Mouse (Mus musculus) layer of hippocampus, adult 8-10 months (tissue): ENCODE data around the gene Ccnd1. TPM values are rescaled to one million over a fixed set of nuclear protein-coding genes. Genes with fewer than 3 reads are reported as not detected.
"Not testable (repeated sequence)": the region's sequence is repeated elsewhere in the genome, so short reads cannot be mapped to it uniquely, and the experiment has no call there.

Source experiments
- DNase-seq, 2 experiments: peaks; one replicate each; pipeline ENCODE4 v3.0.0; 2022; ENCODE audit warnings: low spot score in 2 of 2
- total RNA-seq, 4 experiments: library from RNA; stranded (reverse); gene quantifications; 2 replicates each; pipeline ENCODE4 v1.2.4; 2022

Gene Ccnd1
- total RNA-seq, 4 experiments from 2014 or later = 41.8 to 55.1 (median 48.8) TPM

- peak in 1 of 2 experiments; percentile 67 for DNase-seq
Measured at GRCm38 (mm10) chr7:144911121-144911520, 28.6 kb downstream of the Ccnd1 start.

GRCm38 (mm10) chr7:144908705-144909104 lies 31.0 kb downstream of the Ccnd1 start:
- DNase-seq = no peak

- no peak for DNase-seq
Measured at GRCm38 (mm10) chr7:144907793-144908192, 31.9 kb downstream of the Ccnd1 start.

GRCm38 (mm10) chr7:144906708-144907397 lies 32.9 kb downstream of the Ccnd1 start:
- peak in 1 of 2 experiments; percentile 60 for DNase-seq

- not testable (repeated sequence) for DNase-seq
Measured at GRCm38 (mm10) chr7:144905514-144905913, 34.2 kb downstream of the Ccnd1 start.

GRCm38 (mm10) chr7:144898506-144898905 lies 41.2 kb downstream of the Ccnd1 start:
- no peak for DNase-seq

- DNase-seq = no peak
Measured at GRCm38 (mm10) chr7:144896294-144897218, 43.2 kb downstream of the Ccnd1 start, which contains the start of gene Fgf15. Gene Fgf15, plus strand, starts transcription at chr7:144896531.

GRCm38 (mm10) chr7:144895305-144896111 lies 44.2 kb downstream of the Ccnd1 start:
- peak in 1 of 2 experiments; percentile 74 for DNase-seq

GRCm38 (mm10) chr7:144894706-144895105 lies 45.0 kb downstream of the Ccnd1 start:
- DNase-seq = no peak

- no peak for DNase-seq
Measured at GRCm38 (mm10) chr7:144894191-144894590, 45.5 kb downstream of the Ccnd1 start.

- no peak for DNase-seq
Measured at GRCm38 (mm10) chr7:144892322-144892721, 47.4 kb downstream of the Ccnd1 start.

- no peak for DNase-seq
Measured at GRCm38 (mm10) chr7:144891863-144892262, 47.9 kb downstream of the Ccnd1 start.

GRCm38 (mm10) chr7:144890661-144891060 lies 49.1 kb downstream of the Ccnd1 start:
- DNase-seq = not testable (repeated sequence)

GRCm38 (mm10) chr7:144888564-144889299 lies 51.0 kb downstream of the Ccnd1 start:
- no peak for DNase-seq

GRCm38 (mm10) chr7:144887672-144888071 lies 52.1 kb downstream of the Ccnd1 start:
- no peak for DNase-seq

GRCm38 (mm10) chr7:144883106-144883505 lies 56.6 kb downstream of the Ccnd1 start:
- no peak for DNase-seq
